Mouse (Mus musculus) testis, postnatal 10 days (tissue): ENCODE results near the gene Rnf151.
"Not testable (repeated sequence)": the region's sequence is repeated elsewhere in the genome, so short reads cannot be mapped to it uniquely, and the experiment has no call there.

Experiments used
- DNase-seq: peaks from one replicate; pipeline ENCODE4 v3.0.0; 2021; ENCODE audit warnings: low spot score

The Rnf151 gene

GRCm38 (mm10) chr17:24667416-24667815 is 50.4 kb downstream of the Rnf151 start:
- no peak for DNase-seq

- not testable (repeated sequence) for DNase-seq
These were observed 50.9 kb downstream of the Rnf151 start for GRCm38 (mm10) chr17:24667011-24667410.
